ENCODE assay signal across 24 mouse cellular contexts in the genomic region with DNA sequence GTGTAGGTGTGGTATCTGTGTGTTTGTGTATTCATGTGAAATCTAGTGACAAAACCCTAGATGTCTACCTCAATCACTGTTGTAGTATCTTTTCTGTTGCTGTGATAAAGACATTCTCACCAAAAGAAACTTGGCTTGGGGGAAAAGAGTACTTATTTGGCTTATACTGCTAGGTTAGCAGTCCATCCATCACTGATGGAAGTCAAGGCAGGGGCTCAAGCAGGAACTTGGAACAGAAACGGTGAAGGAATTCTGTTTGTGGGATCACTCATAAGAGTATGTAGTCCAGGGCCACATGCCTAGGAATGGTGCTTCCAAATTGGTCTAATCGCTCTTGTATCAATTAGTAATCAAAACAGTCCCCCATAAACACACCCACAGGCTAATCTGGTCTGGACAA.
DNase-seq lines count a peak whose midpoint lies in the region; ATAC-seq and TF ChIP-seq lines count a peak whose summit lies in the region.
"Had no signal": no experiment of that assay in that cellular context is flagged by ENCODE, and none has a peak within 500 bp of the region (broad histone marks: within the 10 kb centered on the region; RNA-seq: fewer than 3 reads in every experiment).

No protein-coding gene starts in this region.

- no peak overlapping the region for H3K9ac ChIP-seq in lung, embryonic 14.5 days
- H3K9ac ChIP-seq in lung, embryonic 16.5 days (ENCODE audit: low read length): no peak overlapping the region
- H3K9ac ChIP-seq: embryonic facial prominence, embryonic 12.5 days; forebrain, embryonic 13.5 days; forebrain, embryonic 15.5 days had no signal

- H3K36me3 ChIP-seq in lung, embryonic 14.5 days (ENCODE audit: insufficient read depth): no peaks in the 10 kb centered on the region
- H3K36me3 ChIP-seq in lung, embryonic 16.5 days (ENCODE audit: control insufficient read depth, insufficient read depth, low read length): no peaks in the 10 kb centered on the region
- H3K36me3 ChIP-seq: embryonic facial prominence, embryonic 10.5 days; embryonic facial prominence, embryonic 12.5 days; forebrain, embryonic 15.5 days; G1E had no signal

- TF ChIP-seq CTCF in lung, embryonic 14.5 days (IDR thresholded peaks at IDR 0.05; ENCODE audit: low read depth): no peak
- TF ChIP-seq CTCF in lung, adult 2 months (IDR thresholded peaks at IDR 0.05; ENCODE audit: insufficient read depth, low read length): no peak

- no peaks in the 10 kb centered on the region for H3K27me3 ChIP-seq in lung, embryonic 14.5 days (ENCODE audit: insufficient read depth, low read length)
- no peaks in the 10 kb centered on the region for H3K27me3 ChIP-seq in lung, embryonic 16.5 days (ENCODE audit: control insufficient read depth, insufficient read depth, low read depth, low read length)
- H3K27me3 ChIP-seq: CH12.LX; embryonic facial prominence, embryonic 12.5 days; forebrain, embryonic 13.5 days; forebrain, embryonic 15.5 days; Patski had no signal

- H3K4me1 ChIP-seq in lung, embryonic 14.5 days (ENCODE audit: insufficient read depth): no peaks in the 10 kb centered on the region
- H3K4me1 ChIP-seq in lung, embryonic 16.5 days (replicated peaks; ENCODE audit: control insufficient read depth, insufficient read depth, low read length): no peaks in the 10 kb centered on the region
- H3K4me1 ChIP-seq in lung, adult 2 months (ENCODE audit: control insufficient read depth, insufficient read depth, low read length): no peaks in the 10 kb centered on the region
- H3K4me1 ChIP-seq: embryonic facial prominence, embryonic 10.5 days; embryonic facial prominence, embryonic 12.5 days; forebrain, embryonic 13.5 days; forebrain, embryonic 15.5 days had no signal

- H3K9me3 ChIP-seq in lung, embryonic 14.5 days (ENCODE audit: low read depth, low read length): no peaks in the 10 kb centered on the region
- H3K9me3 ChIP-seq in lung, embryonic 16.5 days (ENCODE audit: control insufficient read depth, low read length): no peaks in the 10 kb centered on the region
- H3K9me3 ChIP-seq: embryonic facial prominence, embryonic 10.5 days; embryonic facial prominence, embryonic 12.5 days; forebrain, embryonic 13.5 days; forebrain, embryonic 15.5 days had no signal

- H3K4me2 ChIP-seq in lung, embryonic 14.5 days: no peak overlapping the region
- no peak overlapping the region for H3K4me2 ChIP-seq in lung, embryonic 16.5 days (ENCODE audit: low read depth, low read length)
- H3K4me2 ChIP-seq: embryonic facial prominence, embryonic 12.5 days; forebrain, embryonic 13.5 days; forebrain, embryonic 15.5 days had no signal

- no peak for TF ChIP-seq POLR2A in lung, adult 2 months (IDR thresholded peaks at IDR 0.05; ENCODE audit: borderline replicate concordance, extremely low read depth, low read depth, low read length)

- no peak for ATAC-seq in lung, embryonic 14.5 days (ENCODE audit: insufficient read depth)
- ATAC-seq in lung, embryonic 16.5 days (ENCODE audit: low read depth): peak; percentile 56
- ATAC-seq: activated CD4-positive, CD25-positive, alpha-beta regulatory T cell, adult 4 months; CD4-positive, CD25-positive, alpha-beta regulatory T cell, adult 4 months; forebrain, embryonic 13.5 days; forebrain, embryonic 15.5 days; Patski had no signal

- no peak overlapping the region for H3K4me3 ChIP-seq in lung, embryonic 14.5 days (ENCODE audit: low read depth, low read length)
- no peak overlapping the region for H3K4me3 ChIP-seq in lung, embryonic 16.5 days (ENCODE audit: low read length)
- H3K4me3 ChIP-seq in lung, adult 2 months (replicated peaks; ENCODE audit: extremely low read depth, low read depth, low read length): no peak overlapping the region
- H3K4me3 ChIP-seq: embryonic facial prominence, embryonic 10.5 days; embryonic facial prominence, embryonic 12.5 days; forebrain, embryonic 13.5 days; forebrain, embryonic 15.5 days had no signal

- WGBS in lung, embryonic 14.5 days: 41% methylated on average over 2 of the region's 2 CpGs
- WGBS in lung, embryonic 16.5 days: 32% methylated on average over 2 of the region's 2 CpGs
- 59% methylated on average over 2 of the region's 2 CpGs for WGBS in lung, adult 2 months

- no peak overlapping the region for H3K27ac ChIP-seq in lung, embryonic 14.5 days (ENCODE audit: low read depth)
- H3K27ac ChIP-seq in lung, embryonic 16.5 days (ENCODE audit: low read length): no peak overlapping the region
- H3K27ac ChIP-seq: embryonic facial prominence, embryonic 10.5 days; embryonic facial prominence, embryonic 12.5 days; forebrain, embryonic 13.5 days; forebrain, embryonic 15.5 days had no signal

- DNase-seq in lung, embryonic 14.5 days: peak; percentile 74
- DNase-seq in lung, adult 18-20 months: no peak
- DNase-seq in lung, postnatal 4 days: no peak
- DNase-seq in lung, postnatal 14 days: peak; percentile 2
- DNase-seq in lung, adult 2 months: no peak
- DNase-seq: adrenal gland, adult 8-10 months; adrenal gland, postnatal 14 days; adrenal gland, postnatal 36 days; B cell, adult 2 months; cerebellum, adult 11-12 months; cerebellum, adult 2 months; cerebellum, adult 9-10 months; cerebellum, postnatal 10 days; cerebellum, postnatal 25 days had no signal

Comparison
In these comparisons a context has a peak if more than half of its experiments do, and no peak if none do; other contexts are left out.
1. DNase-seq: peak in lung, embryonic 14.5 days (single experiment) and lung, postnatal 14 days (single experiment); none in lung, adult 18-20 months (0 of 2), lung, postnatal 4 days (0 of 2) and lung, adult 2 months (single experiment).